Mouse (Mus musculus) bone marrow, adult 2 months (tissue): Measurements from ENCODE around the gene Akap3.

ENCODE experiments used
- CTCF ChIP-seq: fragments of 200-500 bp; IDR thresholded peaks from 2 replicates; pipeline ENCODE4 v1.5.1; 2011; ENCODE audit warnings: low read length, control low read depth; ENCODE audit not compliant: control insufficient read depth, insufficient read depth
- POLR2A ChIP-seq: fragments of 200-500 bp; IDR thresholded peaks from 2 replicates; pipeline ENCODE4 v1.6.1; 2011; ENCODE audit warnings: low read depth, mild to moderate bottlenecking, control low read depth, low read length, borderline replicate concordance; ENCODE audit not compliant: control insufficient read depth

GRCm38 (mm10) chr6:126823087-126823486 lies 29.8 kb upstream of the Akap3 start:
- TF ChIP-seq POLR2A: no peak
- no peak for TF ChIP-seq CTCF
